8 mouse cellular contexts compared by ENCODE assay signal in the genomic region with DNA sequence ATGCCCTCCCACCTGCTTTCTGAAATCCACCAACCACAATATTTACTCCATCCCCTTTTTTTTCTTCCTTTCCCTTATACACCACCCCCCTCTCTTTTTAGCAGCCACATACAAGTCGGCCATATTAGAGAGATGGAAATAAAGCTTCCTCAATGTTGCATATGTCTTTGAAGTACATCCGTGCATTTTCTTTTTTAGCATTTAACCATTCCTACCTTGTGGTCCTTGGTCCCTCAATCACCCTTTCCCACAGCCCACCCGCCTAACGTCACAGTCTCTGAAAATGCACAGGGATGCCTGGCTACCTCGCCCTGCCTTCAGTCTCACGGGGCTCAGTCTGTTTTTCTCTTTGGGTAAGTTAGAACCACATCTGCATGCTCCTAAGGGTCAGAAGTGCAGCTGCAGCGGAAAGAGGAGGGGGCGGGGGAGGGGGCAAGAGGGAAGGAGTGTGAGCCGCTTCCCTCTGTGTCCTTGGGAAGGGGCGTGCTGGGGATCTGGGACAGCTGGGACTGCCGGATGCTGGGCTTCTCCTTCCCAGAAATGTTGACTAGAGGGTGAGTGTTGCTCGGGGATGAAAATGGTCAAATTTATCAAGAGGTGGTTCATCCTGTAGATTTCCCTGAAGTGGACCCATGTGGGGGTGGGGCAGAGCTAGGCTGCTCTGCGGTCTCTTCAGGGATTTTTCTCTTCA. TPM values are rescaled to one million over a fixed set of nuclear protein-coding genes. Genes with fewer than 3 reads are reported as not detected.
DNase-seq lines count a peak whose midpoint lies in the region; ATAC-seq lines count a peak whose summit lies in the region.

Gene Scn2b, plus strand, starts transcription at position 42 of the 691 bp plus-strand sequence.

- H3K9ac ChIP-seq in heart, embryonic 16.5 days (ENCODE audit: low read length): peak within 1 kb of the TSS; percentile 76
- H3K9ac ChIP-seq in intestine, embryonic 16.5 days (ENCODE audit: low read depth, low read length): peak within 1 kb of the TSS; percentile 71
- peak within 1 kb of the TSS; percentile 89 for H3K9ac ChIP-seq in midbrain, embryonic 13.5 days (replicated peaks)

- H3K4me1 ChIP-seq in heart, embryonic 16.5 days (ENCODE audit: control insufficient read depth, insufficient read depth, low read length): peaks cover 10% of the 10 kb centered on the region
- peaks cover 34% of the 10 kb centered on the region for H3K4me1 ChIP-seq in intestine, embryonic 16.5 days (ENCODE audit: control insufficient read depth, insufficient read depth, low read length)
- peaks cover 36% of the 10 kb centered on the region for H3K4me1 ChIP-seq in midbrain, embryonic 13.5 days (replicated peaks)

- 0 out of 2 replicates have a peak, but pooled peaks cover 2% of the 10 kb centered on the region for H3K27me3 ChIP-seq in heart, embryonic 16.5 days (ENCODE audit: control insufficient read depth, insufficient read depth, low read length)
- H3K27me3 ChIP-seq in intestine, embryonic 16.5 days (replicated peaks; ENCODE audit: control insufficient read depth, insufficient read depth, low read length): no peaks in the 10 kb centered on the region
- peaks cover 17% of the 10 kb centered on the region; the same call in 1 of the 2 replicates for H3K27me3 ChIP-seq in midbrain, embryonic 13.5 days

- H3K4me2 ChIP-seq in heart, embryonic 16.5 days (ENCODE audit: low read depth, low read length): peak within 1 kb of the TSS; percentile 62
- H3K4me2 ChIP-seq in intestine, embryonic 16.5 days (ENCODE audit: low read depth, low read length): peak within 1 kb of the TSS; percentile 58
- peak within 1 kb of the TSS; percentile 75 for H3K4me2 ChIP-seq in midbrain, embryonic 13.5 days (replicated peaks)

- ATAC-seq in heart, embryonic 16.5 days (replicated peaks; ENCODE audit: extremely low read depth, insufficient read depth, low FRiP score): no peak; the same call in 1 of the 2 replicates
- no peak for ATAC-seq in intestine, embryonic 16.5 days
- ATAC-seq in midbrain, embryonic 13.5 days: peak; percentile 51
- no peak for ATAC-seq in activated CD4-positive, CD25-positive, alpha-beta regulatory T cell, adult 4 months

- no peaks in the 10 kb centered on the region for H3K36me3 ChIP-seq in heart, embryonic 16.5 days (ENCODE audit: control insufficient read depth, insufficient read depth)
- no peaks in the 10 kb centered on the region for H3K36me3 ChIP-seq in intestine, embryonic 16.5 days (ENCODE audit: control insufficient read depth, insufficient read depth, low read length)
- H3K36me3 ChIP-seq in midbrain, embryonic 13.5 days: no peaks in the 10 kb centered on the region

- no peak for DNase-seq in heart, adult 18-20 months
- peak; percentile 16 for DNase-seq in T-cell, adult 2 months (ENCODE audit: low spot score)
- DNase-seq in embryo, embryonic 10.5 days (ENCODE audit: low spot score): peak; percentile 70
- DNase-seq in gastrocnemius, adult 18-20 months (ENCODE audit: low spot score): no peak

- H3K9me3 ChIP-seq in heart, embryonic 16.5 days (replicated peaks; ENCODE audit: control insufficient read depth, low read length): no peaks in the 10 kb centered on the region
- H3K9me3 ChIP-seq in intestine, embryonic 16.5 days (ENCODE audit: control insufficient read depth, low read length): no peaks in the 10 kb centered on the region
- H3K9me3 ChIP-seq in midbrain, embryonic 13.5 days: no peaks in the 10 kb centered on the region

- peak within 1 kb of the TSS; percentile 47; the same call in 1 of the 2 replicates for H3K27ac ChIP-seq in heart, embryonic 16.5 days (ENCODE audit: low read length)
- H3K27ac ChIP-seq in intestine, embryonic 16.5 days (ENCODE audit: low read length): peak within 1 kb of the TSS; percentile 52
- H3K27ac ChIP-seq in midbrain, embryonic 13.5 days: peak within 1 kb of the TSS; percentile 84

- WGBS in heart, embryonic 16.5 days: under 1% methylated on average over 13 of the region's 13 CpGs
- WGBS in intestine, embryonic 16.5 days: 5% methylated on average over 13 of the region's 13 CpGs
- 1% methylated on average over 13 of the region's 13 CpGs for WGBS in midbrain, embryonic 13.5 days

- H3K4me3 ChIP-seq in heart, embryonic 16.5 days (ENCODE audit: low read length): peak within 1 kb of the TSS; percentile 51
- H3K4me3 ChIP-seq in intestine, embryonic 16.5 days (ENCODE audit: low read length): peak within 1 kb of the TSS; percentile 55
- peak within 1 kb of the TSS; percentile 54 for H3K4me3 ChIP-seq in midbrain, embryonic 13.5 days (replicated peaks)

RNA-seq across cellular contexts. Expression of gene Scn2b, which starts in this region (rescaled TPM):
- polyA plus RNA-seq in heart, embryonic 16.5 days (2015; fragmentation: Nextera tagmentation; extraction: Ambion mirVana): 1.3 and 2.3 TPM in 2 replicates
- total RNA-seq in heart, adult 18-20 months (2021): 1 to 10 TPM; 1.3 to 1.7 TPM
- polyA plus RNA-seq in intestine, embryonic 16.5 days (2015; fragmentation: Nextera tagmentation; extraction: Ambion mirVana): 1.9 and 2.1 TPM in 2 replicates
- polyA plus RNA-seq in midbrain, embryonic 13.5 days (2015; fragmentation: Nextera tagmentation; extraction: Ambion mirVana): 6.6 and 7.2 TPM in 2 replicates
- under 1 TPM; 0.19 to 0.42 TPM for polyA plus RNA-seq in activated CD4-positive, CD25-positive, alpha-beta regulatory T cell, adult 4 months (2017; shearing (Covaris generic))
- total RNA-seq in gastrocnemius, adult 18-20 months (2021): 1 to 10 TPM; 2.2 to 2.5 TPM

Comparison
In these comparisons a context has a peak if more than half of its experiments do, and no peak if none do; other contexts are left out.
1. DNase-seq: peak in T-cell, adult 2 months (single experiment) and embryo, embryonic 10.5 days (single experiment); none in heart, adult 18-20 months (0 of 2) and gastrocnemius, adult 18-20 months (single experiment).
2. Peak in every context shown above with its lines, with median percentiles within 50 percentile points of each other: H3K27ac ChIP-seq, H3K4me2 ChIP-seq, H3K4me3 ChIP-seq and H3K9ac ChIP-seq.